Mouse (Mus musculus): ENCODE measurements around the gene Rhbdd1. TPM values are rescaled to one million over a fixed set of nuclear protein-coding genes. Genes with fewer than 3 reads are reported as not detected.

The Rhbdd1 gene
- polyA plus RNA-seq (2015; fragmentation: Nextera tagmentation; extraction: Ambion mirVana) = 7.4 and 7.5 TPM in 2 replicates

GRCm38 (mm10) chr1:82316111-82316745 lies at the start of gene Rhbdd1:
Gene Rhbdd1, plus strand, starts transcription at chr1:82316452.
- ATAC-seq = peak; percentile 99
- WGBS = 6% methylated on average over 47 of the region's 47 CpGs

DNA sequence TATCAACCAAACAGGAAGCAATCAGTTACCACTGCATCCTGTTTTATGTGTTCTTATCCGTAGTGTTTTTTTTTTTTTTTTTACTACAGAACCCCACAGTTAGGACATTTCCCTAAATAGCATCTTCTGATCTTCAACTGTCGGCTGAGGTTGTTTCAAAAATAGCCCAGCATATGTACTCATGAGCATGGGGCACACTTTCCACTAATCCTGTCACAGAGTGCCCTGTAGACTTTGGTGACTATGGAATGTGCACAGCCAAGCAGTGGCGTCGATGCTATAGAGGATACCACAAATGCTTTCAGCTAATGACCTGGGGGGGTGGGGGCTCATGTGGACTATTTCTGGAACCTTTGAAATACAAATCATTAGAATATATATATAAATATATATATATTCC lies 48.7 kb upstream of the Rhbdd1 start:
- TF ChIP-seq CTCF (IDR thresholded peaks at IDR 0.05; ENCODE audit: low read depth) = no peak
- Histone ChIP-seq H3K27ac (ENCODE audit: low read depth, low read length) (no peak overlapping the region), H3K9me3 (ENCODE audit: control insufficient read depth) (no peaks in the 10 kb centered on the region), H3K4me2 (replicated peaks; ENCODE audit: low read depth) (no peak overlapping the region), H3K4me1 (replicated peaks; ENCODE audit: control insufficient read depth, insufficient read depth, low read length) (no peaks in the 10 kb centered on the region), H3K36me3 (ENCODE audit: control insufficient read depth, insufficient read depth) (no peaks in the 10 kb centered on the region), H3K27me3 (replicated peaks; ENCODE audit: control insufficient read depth, insufficient read depth, low read length) (no peaks in the 10 kb centered on the region), H3K4me3 (ENCODE audit: low read depth, low read length) (no peak overlapping the region), H3K9ac (ENCODE audit: low read depth, low read length) (no peak overlapping the region)
- 63% methylated on average over 4 of the region's 4 CpGs for WGBS
- ATAC-seq = no peak

More at GRCm38 (mm10) chr1:82316111-82316745, at the start of gene Rhbdd1:
- Histone ChIP-seq H3K4me2 (replicated peaks; ENCODE audit: low read depth) (peak within 1 kb of the TSS; percentile 80), H3K9ac (ENCODE audit: low read depth, low read length) (peak within 1 kb of the TSS; percentile 74), H3K4me1 (replicated peaks; ENCODE audit: control insufficient read depth, insufficient read depth, low read length) (no peaks in the 10 kb centered on the region), H3K9me3 (ENCODE audit: control insufficient read depth) (no peaks in the 10 kb centered on the region), H3K4me3 (ENCODE audit: low read depth, low read length) (peak within 1 kb of the TSS; percentile 73), H3K27ac (ENCODE audit: low read depth, low read length) (peak within 1 kb of the TSS; percentile 88), H3K36me3 (ENCODE audit: control insufficient read depth, insufficient read depth) (no peaks in the 10 kb centered on the region), H3K27me3 (replicated peaks; ENCODE audit: control insufficient read depth, insufficient read depth, low read length) (peaks cover 8% of the 10 kb centered on the region; the same call in 1 of the 2 replicates)
- no peak for TF ChIP-seq CTCF (IDR thresholded peaks at IDR 0.05; ENCODE audit: low read depth)

GRCm38 (mm10) chr1:82272231-82272630 lies 44.0 kb upstream of the Rhbdd1 start:
- no peak for ATAC-seq
- WGBS = 90% methylated on average over 5 of the region's 5 CpGs
- Histone ChIP-seq H3K4me3 (ENCODE audit: low read depth, low read length) (no peak overlapping the region), H3K9me3 (ENCODE audit: control insufficient read depth) (no peaks in the 10 kb centered on the region), H3K36me3 (ENCODE audit: control insufficient read depth, insufficient read depth) (no peaks in the 10 kb centered on the region), H3K27ac (ENCODE audit: low read depth, low read length) (no peak overlapping the region), H3K4me2 (replicated peaks; ENCODE audit: low read depth) (no peak overlapping the region), H3K27me3 (replicated peaks; ENCODE audit: control insufficient read depth, insufficient read depth, low read length) (no peaks in the 10 kb centered on the region), H3K9ac (ENCODE audit: low read depth, low read length) (no peak overlapping the region), H3K4me1 (replicated peaks; ENCODE audit: control insufficient read depth, insufficient read depth, low read length) (no peaks in the 10 kb centered on the region)
- no peak for TF ChIP-seq CTCF (IDR thresholded peaks at IDR 0.05; ENCODE audit: low read depth)

GRCm38 (mm10) chr1:82273529-82273928 lies 42.7 kb upstream of the Rhbdd1 start:
- Histone ChIP-seq H3K27me3 (replicated peaks; ENCODE audit: control insufficient read depth, insufficient read depth, low read length) (no peaks in the 10 kb centered on the region), H3K9me3 (ENCODE audit: control insufficient read depth) (no peaks in the 10 kb centered on the region), H3K4me2 (replicated peaks; ENCODE audit: low read depth) (no peak overlapping the region), H3K4me3 (ENCODE audit: low read depth, low read length) (no peak overlapping the region), H3K36me3 (ENCODE audit: control insufficient read depth, insufficient read depth) (no peaks in the 10 kb centered on the region), H3K4me1 (replicated peaks; ENCODE audit: control insufficient read depth, insufficient read depth, low read length) (no peaks in the 10 kb centered on the region), H3K9ac (ENCODE audit: low read depth, low read length) (no peak overlapping the region), H3K27ac (ENCODE audit: low read depth, low read length) (no peak overlapping the region)
- TF ChIP-seq CTCF (IDR thresholded peaks at IDR 0.05; ENCODE audit: low read depth) = no peak
- ATAC-seq = no peak
- WGBS = 63% methylated on average over 6 of the region's 6 CpGs

DNA sequence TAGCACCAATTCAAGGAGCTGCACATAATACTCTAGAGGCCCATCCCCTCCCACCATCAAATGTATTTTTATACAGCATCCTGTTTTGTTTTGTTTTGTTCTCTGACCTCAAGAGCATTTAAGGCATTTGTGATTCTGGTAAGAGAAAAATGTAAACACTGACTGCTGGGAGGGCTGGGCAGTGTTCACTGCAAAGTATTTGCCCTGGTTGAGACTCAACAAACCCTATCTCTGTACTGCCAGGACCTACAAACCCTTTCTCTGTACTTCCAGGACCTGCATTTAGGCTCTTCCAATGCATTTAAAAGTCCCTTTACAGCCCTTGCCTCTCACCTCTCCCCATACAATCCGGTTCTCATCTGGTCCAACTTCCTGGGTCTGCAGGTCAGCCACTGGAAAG lies 41.9 kb upstream of the Rhbdd1 start:
- Histone ChIP-seq H3K4me1 (replicated peaks; ENCODE audit: control insufficient read depth, insufficient read depth, low read length) (no peaks in the 10 kb centered on the region), H3K27ac (ENCODE audit: low read depth, low read length) (no peak overlapping the region), H3K9ac (ENCODE audit: low read depth, low read length) (no peak overlapping the region), H3K36me3 (ENCODE audit: control insufficient read depth, insufficient read depth) (no peaks in the 10 kb centered on the region), H3K4me3 (ENCODE audit: low read depth, low read length) (no peak overlapping the region), H3K4me2 (replicated peaks; ENCODE audit: low read depth) (no peak overlapping the region), H3K9me3 (ENCODE audit: control insufficient read depth) (no peaks in the 10 kb centered on the region), H3K27me3 (replicated peaks; ENCODE audit: control insufficient read depth, insufficient read depth, low read length) (no peaks in the 10 kb centered on the region)
- 15% methylated on average over 1 of the region's 1 CpGs for WGBS
- no peak for ATAC-seq
- TF ChIP-seq CTCF (IDR thresholded peaks at IDR 0.05; ENCODE audit: low read depth) = no peak

- Histone ChIP-seq H3K4me3 (ENCODE audit: low read depth, low read length) (no peak overlapping the region), H3K4me1 (replicated peaks; ENCODE audit: control insufficient read depth, insufficient read depth, low read length) (0 out of 2 replicates have a peak, but pooled peaks cover 10% of the 10 kb centered on the region), H3K27ac (ENCODE audit: low read depth, low read length) (no peak overlapping the region), H3K27me3 (replicated peaks; ENCODE audit: control insufficient read depth, insufficient read depth, low read length) (no peaks in the 10 kb centered on the region), H3K4me2 (replicated peaks; ENCODE audit: low read depth) (no peak overlapping the region), H3K36me3 (ENCODE audit: control insufficient read depth, insufficient read depth) (no peaks in the 10 kb centered on the region), H3K9ac (ENCODE audit: low read depth, low read length) (no peak overlapping the region), H3K9me3 (ENCODE audit: control insufficient read depth) (no peaks in the 10 kb centered on the region)
- ATAC-seq = no peak
- 74% methylated on average over 1 of the region's 1 CpGs for WGBS
- no peak for TF ChIP-seq CTCF (IDR thresholded peaks at IDR 0.05; ENCODE audit: low read depth)
Measured at GRCm38 (mm10) chr1:82279768-82280167, 36.5 kb upstream of the Rhbdd1 start.

Measured in intestine, postnatal 0 days (tissue).